Mouse (Mus musculus): ENCODE measurements around the gene Pacsin1.

Gene Pacsin1

DNA sequence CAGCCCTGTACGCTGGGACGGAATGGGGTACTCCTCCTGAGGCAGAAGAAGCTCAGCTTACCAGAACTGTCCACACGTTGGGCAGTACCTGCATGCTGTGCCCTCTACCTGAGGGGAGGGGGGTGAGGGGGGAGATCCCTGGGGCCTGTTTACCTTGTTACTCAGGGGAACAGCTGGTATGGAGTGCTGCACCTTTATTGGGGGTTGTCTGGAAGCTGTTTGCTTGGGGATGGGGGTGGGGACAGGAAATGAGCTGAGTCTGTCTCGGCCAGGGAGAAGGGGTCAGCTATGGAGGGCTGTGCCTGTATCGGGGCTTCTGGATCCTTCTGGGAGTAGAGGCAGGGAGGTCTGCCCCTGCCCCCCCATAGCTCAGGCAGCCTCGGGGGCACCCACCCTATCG is 71.2 kb downstream of the Pacsin1 start:
- no peak for DNase-seq

DNA sequence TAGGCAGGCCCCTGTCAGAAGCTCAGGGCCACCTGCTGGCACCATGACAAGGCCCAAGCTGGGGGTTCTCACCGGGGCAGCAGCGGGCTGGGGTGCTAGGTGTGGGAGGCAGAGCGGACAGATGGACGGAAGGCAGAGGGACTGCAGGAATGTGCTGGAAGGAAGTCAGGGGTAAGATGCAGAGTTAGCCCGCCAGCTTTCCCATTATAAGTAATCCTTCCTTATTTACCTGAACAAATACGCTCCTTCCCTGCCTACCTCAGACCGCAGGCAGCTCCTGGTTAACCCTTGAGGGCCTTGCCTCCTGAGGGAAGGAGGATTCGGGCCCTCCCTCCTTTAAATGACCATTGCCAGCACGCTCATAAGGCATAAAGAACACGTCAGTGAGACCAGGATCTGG is 73.5 kb downstream of the Pacsin1 start, which contains the start of gene Spdef:
TSS of gene Spdef (minus strand) at position 186 of the 400 bp plus-strand sequence.
- no peak for DNase-seq

DNA sequence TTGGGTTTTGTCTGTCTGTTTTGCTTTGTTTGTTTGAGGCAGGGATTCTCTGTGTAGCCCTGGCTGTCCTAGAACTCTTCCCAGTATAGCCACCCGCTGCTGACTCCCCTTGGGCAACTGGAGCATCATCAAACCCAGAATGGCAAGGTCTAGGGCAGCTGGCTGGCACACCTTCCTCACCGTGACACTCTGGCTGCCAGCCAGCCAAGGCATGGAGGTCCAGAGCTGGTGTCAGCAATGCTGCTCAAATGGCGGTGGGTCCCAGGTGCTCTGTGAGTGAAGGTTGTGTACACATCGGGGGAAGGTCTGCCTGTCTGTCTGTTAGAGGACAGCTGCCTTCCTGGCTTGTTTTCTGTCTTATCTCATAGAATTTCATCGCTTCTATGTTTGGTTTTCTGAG is 76.8 kb downstream of the Pacsin1 start:
- DNase-seq = no peak

DNA sequence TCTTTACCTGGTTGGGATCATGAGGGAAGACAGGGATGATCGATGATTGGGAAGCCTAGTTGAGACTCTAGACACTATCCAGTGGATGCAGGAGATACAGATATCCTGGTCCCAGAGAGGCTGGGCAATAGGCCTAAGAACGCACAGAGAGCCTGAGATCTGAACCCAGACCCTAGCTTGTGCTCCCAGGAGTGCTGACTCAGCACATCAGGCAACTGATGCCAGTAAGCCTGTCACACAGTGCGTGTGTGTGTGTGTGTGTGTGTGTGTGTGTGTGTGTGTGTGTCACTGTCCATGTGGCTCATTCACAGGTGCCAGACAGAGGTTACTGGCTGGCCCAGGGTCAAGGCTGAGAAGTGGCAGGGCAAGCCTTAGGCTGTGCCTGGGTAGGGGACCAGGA is 77.4 kb downstream of the Pacsin1 start:
- DNase-seq = no peak

DNA sequence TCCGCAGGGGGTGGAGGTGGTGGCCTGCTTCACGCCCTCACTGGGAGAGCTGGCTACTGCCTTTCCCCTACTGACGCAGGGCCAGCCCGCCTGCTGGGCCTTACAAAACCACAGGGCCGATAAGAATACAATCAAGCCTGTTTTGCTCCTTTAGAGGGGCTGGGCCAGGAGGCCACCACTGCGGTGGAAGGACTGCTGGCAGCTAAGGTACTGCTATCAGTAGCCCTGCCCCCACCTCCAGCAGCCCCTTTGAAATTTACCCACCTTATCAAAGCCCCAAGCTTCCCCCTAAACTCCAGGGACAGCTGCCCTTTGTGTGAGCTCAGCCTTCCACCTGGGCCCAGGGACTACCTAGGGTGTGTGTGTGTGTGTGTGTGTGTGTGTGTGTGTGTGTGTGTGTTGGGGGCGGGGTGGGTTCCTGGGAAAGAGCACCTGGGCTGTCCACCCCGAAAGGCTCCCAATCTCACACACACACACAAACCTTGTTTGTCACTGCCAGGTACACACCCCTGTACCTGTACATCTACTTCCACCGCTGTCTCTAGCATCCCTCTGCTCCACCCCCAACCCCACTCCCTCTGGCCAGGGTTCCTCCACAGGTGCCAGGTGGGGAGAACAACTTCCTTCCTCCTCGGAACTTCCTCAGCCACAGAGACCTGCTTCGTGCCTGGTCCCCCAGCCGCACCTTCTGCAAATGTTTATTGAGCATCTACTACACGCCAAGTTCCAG is 79.2 kb downstream of the Pacsin1 start:
- DNase-seq = no peak

DNA sequence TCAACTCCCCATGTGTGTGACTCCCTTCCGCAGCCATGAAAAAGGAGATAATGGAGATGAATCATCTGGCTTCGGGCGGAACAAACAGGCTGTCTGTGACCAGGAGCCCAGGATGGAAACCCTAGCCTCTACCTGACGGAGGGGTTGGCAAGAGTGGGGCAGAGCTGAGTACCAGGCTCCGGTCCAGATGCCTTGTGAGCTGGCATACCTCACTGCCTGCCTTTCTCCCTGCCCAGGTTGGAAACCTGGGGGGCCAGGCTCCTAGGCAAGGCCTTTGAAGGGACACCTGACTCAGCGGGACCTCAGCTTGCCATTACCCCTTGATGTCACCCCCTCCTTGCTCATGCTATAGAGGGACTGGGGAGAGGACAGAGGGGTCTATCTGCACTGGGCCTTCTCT is 85.7 kb downstream of the Pacsin1 start:
- DNase-seq = peak; percentile 64

DNA sequence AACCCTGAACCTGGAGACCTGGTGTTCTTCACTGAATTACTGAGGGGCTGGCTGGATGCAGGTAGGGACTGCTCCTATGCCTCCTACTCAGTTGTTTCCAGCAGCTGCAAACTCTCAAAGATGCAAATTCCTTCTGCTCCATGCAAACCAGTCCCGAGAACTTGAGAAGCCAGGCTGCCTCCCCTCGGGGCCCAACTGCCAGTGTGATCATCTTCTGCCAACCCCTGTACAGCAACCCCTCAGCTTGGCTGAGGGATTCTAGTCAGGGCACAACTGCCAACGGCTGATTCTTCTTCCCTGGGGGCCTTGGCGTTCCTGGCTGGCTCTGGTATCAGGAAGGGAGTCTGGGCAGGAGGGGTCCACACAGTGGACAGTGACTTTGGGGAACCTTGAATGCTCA is 91.1 kb downstream of the Pacsin1 start:
- no peak for DNase-seq

DNA sequence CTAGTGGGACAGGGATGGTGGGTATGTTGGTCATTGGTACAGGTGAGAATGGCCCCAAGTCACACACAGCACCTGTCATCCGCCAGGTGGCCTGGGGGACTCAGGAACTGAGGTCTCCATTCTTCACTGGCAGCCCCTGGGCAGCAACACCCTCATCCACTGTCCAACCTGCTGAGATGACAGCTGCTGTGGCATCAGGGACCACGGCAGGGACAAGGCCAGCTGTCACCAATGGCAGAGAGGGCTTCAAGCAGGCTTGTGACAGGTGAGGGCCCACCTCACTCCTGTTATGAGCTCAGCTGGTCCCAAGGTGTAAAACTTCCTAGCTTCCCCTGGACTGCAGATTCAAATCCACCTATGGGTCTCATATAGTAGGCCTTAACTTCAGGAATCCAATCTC is 92.8 kb downstream of the Pacsin1 start:
- DNase-seq = no peak

DNA sequence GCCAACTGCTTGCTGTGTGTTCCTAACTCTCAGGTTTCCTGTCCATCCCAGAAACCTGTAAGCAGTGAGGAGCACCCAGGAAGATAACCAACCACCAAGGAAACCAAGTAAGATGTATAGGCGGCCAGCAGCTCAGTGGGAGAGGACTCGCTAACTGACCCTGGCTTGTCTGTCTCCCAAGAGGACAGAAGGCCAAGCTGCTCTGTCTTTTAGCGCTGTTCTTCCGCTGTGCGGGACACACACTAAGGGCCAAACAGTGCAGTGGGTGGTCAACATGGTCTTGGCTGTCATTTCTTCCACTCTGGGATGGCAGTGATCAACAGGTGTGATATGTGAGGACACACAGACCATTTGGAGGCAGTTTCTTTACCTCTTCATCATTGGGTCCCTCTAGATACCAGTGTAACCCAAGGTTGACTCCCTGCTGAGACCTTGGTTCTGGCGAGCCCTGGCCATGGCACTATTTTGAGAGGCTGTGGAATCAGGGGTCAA is 95.2 kb downstream of the Pacsin1 start:
- DNase-seq = no peak

DNA sequence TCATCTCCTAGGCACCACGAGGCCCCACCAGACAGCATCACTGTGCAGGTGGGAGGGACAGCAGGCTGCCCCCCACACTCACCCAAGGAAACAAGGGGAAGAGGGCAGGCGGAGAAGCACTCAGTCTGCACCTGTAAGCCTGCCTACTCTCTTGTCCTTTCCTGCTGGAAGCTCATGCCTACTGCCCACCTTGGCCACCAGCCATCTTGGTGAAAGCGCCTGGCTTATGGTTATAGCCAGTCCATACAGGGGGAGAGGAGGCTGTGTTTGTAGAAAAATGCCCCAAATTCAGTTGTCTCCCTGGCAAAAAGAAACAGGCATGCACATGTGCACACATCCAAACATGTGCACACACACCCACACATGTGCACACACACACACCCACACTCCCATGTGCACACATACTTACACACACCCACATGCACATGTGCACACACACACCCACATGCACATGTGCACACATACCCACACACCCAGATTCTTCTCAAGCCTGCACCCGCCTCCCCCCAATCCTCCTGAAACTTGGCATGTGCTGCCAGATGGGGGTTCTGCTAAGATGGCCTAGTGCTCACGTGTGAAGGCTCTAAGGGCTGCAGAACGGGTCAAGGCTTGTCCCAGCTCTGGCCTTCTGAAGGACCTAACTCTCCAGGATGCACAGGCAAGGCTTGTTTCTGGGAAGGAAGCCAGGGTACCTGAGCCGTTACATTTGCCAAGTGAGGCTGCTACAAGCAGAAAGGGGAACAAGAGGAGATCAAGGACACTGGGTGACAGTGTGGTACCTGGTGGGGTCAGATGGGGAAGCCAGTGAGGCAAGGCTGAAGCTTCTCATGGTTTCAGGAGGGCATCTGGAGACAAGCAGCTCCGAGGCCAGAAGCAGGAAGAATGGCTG is 96.2 kb downstream of the Pacsin1 start:
- peak; percentile 66 for DNase-seq

DNA sequence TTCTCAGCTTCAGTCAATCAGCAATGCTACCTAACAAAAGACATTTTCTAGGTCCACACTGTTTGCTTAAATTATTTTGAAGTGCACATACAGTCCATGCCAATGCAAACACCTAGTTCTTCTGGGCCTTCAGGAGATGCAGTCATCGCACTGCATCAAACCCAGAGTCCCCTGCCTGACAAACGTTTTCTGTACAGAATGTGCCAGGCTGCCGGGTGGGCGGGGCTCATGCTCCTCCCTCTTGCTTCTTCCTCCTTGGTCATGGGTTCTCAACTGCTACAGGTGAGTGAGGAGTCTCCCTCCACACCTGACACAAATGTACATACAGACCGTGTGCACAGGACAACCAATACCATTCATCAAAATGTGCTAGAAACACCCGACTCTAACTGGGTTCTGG is 104.9 kb downstream of the Pacsin1 start:
- no peak for DNase-seq

All from cerebellum, adult 11-12 months (tissue).